Mouse (Mus musculus): ENCODE measurements at regions not wholly inside any gene's neighbourhood (a gene's known extent, or its start where the extent isn't known, plus 50 kb on each side); places are given as distances from the start of the nearest gene placed in this dataset.
A peak's percentile ranks its signal among the peaks of the same experiment; 100 is the strongest.

DNA sequence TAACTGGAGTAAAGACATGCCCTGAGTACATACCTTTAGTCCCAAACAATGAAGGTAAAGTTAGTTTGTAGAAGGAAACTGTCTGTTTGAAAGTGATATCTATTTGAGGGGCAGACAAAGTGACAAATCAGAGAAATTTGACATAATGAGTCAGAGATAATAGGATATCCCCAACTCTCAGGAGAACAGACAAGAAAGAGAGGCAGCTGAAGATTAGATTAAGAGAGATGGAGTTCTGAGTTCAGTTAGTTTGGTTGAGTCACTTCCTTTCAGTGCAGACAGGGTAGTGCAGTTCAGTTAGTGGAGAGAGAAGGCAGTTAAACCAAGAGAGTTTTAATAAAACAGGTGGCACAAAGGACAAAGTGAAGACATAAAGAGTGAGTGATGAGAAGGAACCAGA, 477.4 kb upstream of the Diaph2 start:
- DNase-seq (ENCODE audit: low spot score in 2 of 2) = no peak

DNA sequence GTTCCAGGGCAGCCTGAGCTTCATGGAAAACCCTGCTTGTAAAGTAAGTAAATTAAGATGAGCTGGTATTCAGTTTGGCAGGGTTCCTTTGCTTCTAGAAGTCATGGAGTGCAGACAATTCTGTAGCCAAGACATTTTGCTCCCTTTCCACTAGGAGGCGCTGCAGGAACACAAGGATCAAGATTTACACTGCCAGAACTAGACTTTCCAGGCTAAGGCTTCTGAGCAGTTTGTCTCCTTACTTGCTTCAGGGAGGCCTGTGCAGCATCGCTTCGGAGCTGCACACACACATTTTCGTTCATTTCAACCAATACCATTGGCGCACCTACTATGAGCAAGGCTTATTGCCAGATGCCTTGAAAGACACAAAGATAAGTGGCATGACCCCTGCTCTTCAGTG, 445.6 kb upstream of the Diaph2 start:
- DNase-seq (ENCODE audit: low spot score in 2 of 2) = peak; percentile 32 to 65

DNA sequence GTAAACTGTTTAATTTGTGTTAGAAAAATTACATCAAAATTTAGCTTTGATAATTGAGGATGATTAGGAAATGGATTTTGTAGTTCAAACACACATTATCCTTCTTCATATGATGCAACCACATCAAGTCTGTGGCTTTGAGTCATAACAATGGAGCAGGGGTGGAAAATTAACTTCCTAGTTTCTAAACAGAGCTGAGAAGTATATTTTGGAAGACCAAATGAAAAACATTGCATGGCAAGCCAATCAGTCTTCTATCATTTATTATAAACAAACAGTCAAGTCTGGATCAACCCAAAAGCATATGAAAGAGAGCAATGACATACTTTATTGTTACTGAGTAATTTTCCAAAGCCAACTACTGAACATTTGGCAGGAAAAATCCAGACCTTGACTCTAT, 440.2 kb upstream of the Diaph2 start:
- no peak for DNase-seq (ENCODE audit: low spot score in 2 of 2)

DNA sequence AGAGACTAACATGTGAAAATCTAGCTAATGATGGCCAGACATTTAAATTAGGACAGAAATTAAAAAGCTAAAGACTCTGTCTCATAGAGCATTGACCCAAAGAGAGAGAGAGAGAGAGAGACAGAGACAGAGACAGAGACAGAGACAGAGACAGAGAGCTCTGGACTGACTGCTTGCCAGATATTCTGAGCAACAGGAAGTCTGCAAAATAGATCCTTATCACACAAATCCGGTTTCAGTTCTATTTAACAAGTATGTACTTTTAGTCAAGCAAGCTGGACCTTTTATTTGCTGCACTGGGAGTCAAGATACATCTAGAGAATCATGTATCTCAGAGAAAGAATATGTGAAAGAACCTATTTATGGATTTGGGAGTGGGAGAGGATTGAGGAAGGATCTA, 420.1 kb upstream of the Diaph2 start:
- no peak for DNase-seq (ENCODE audit: low spot score in 2 of 2)

- DNase-seq (ENCODE audit: low spot score in 2 of 2) = no peak
Measured at GRCm38 (mm10) chrX:129332810-129333209, 416.7 kb upstream of the Diaph2 start.
